Mouse (Mus musculus): ENCODE measurements around the gene Tspan31. TPM values are rescaled to one million over a fixed set of nuclear protein-coding genes. Genes with fewer than 3 reads are reported as not detected.
"Not testable (repeated sequence)": the region's sequence is repeated elsewhere in the genome, so short reads cannot be mapped to it uniquely, and the experiment has no call there.

Gene Tspan31
- polyA plus RNA-seq, 1 experiment from 2014 or later, result 130 TPM

DNA sequence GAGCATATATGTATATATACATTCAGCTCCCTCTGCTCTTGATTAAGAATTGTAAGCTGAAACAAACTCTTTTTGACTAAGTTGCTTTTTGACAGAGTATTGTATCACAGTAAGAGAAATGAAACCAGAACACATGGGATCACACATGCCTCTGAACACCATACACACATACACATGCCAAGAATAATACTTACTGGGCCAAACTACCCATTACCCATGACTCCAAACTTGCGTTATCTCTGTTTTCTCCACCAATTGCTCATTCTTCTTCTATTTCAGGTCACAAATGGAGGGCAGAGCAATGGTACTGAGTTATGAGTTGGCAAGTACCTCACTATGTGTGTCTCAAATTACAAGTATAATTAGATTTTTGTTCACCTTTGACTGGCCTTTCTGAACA, 3.9 kb upstream of the Tspan31 start:
- 0 out of 2 replicates have a peak, but pooled peaks cover 8% of the 10 kb centered on the region for H3K4me1 ChIP-seq (ENCODE audit: insufficient read depth)
- 98% methylated on average over 1 of the region's 1 CpGs for WGBS
- H3K36me3 ChIP-seq (ENCODE audit: insufficient read depth), result no peaks in the 10 kb centered on the region
- ATAC-seq (ENCODE audit: insufficient read depth), result no peak
- no peak overlapping the region for H3K4me3 ChIP-seq (ENCODE audit: low read depth, low read length)
- H3K27me3 ChIP-seq (ENCODE audit: insufficient read depth, low read length), result peaks cover 21% of the 10 kb centered on the region
- no peak overlapping the region for H3K4me2 ChIP-seq
- H3K27ac ChIP-seq (ENCODE audit: low read depth), result no peak overlapping the region
- no peak overlapping the region for H3K9ac ChIP-seq
- no peak for DNase-seq
- no peak for TF ChIP-seq CTCF (IDR thresholded peaks at IDR 0.05; ENCODE audit: low read depth)
- H3K9me3 ChIP-seq (ENCODE audit: low read depth, low read length), result no peaks in the 10 kb centered on the region

DNA sequence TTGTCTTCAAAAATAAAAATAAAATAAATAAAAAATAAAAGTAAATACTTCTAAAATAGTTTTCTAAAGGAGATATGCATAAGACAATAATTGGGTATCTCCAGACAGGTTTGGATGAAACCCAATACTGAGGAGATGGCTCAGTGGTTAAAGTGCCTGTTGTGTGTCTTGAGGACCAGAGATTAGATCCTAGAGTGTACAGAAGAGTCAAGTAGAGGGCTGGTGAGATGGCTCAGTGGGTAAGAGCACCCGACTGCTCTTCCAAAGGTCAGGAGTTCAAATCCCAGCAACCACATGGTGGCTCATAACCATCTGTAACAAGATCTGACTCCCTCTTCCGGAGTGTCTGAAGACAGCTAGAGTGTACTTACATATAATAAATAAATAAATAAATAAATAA, 2.9 kb upstream of the Tspan31 start:
- H3K9me3 ChIP-seq (ENCODE audit: low read depth, low read length); H3K36me3 ChIP-seq (ENCODE audit: insufficient read depth); H3K9ac ChIP-seq; H3K4me3 ChIP-seq (ENCODE audit: low read depth, low read length); DNase-seq; H3K27ac ChIP-seq (ENCODE audit: low read depth); H3K4me2 ChIP-seq; ATAC-seq (ENCODE audit: insufficient read depth): not testable (repeated sequence)
- WGBS, result 67% methylated on average over 2 of the region's 2 CpGs
- H3K4me1 ChIP-seq (ENCODE audit: insufficient read depth), result peaks cover 11% of the 10 kb centered on the region; the same call in 1 of the 2 replicates
- peaks cover 11% of the 10 kb centered on the region for H3K27me3 ChIP-seq (ENCODE audit: insufficient read depth, low read length)

DNA sequence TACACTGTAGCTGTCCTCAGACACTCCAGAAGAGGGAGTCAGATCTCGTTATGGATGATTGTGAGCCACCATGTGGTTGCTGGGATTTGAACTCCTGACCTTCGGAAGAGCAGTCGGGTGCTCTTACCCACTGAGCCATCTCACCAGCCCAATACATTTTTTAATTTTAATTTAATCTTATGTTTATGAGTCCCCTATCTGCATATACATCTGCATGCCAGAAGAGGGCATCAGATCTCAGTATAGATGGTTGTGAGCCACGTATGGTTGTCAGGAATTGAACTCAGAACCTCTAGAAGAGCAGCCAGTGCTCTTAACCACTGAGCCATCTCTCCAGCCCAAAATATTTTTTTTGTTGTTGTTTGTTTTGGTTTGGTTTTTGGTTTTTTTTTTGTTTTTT, 2.2 kb upstream of the Tspan31 start:
- Histone ChIP-seq H3K4me1 (ENCODE audit: insufficient read depth) (peaks cover 11% of the 10 kb centered on the region; the same call in 1 of the 2 replicates), H3K36me3 (ENCODE audit: insufficient read depth) (peaks cover 15% of the 10 kb centered on the region)
- ATAC-seq (ENCODE audit: insufficient read depth); DNase-seq; H3K4me2 ChIP-seq; H3K9ac ChIP-seq; H3K4me3 ChIP-seq (ENCODE audit: low read depth, low read length); H3K27ac ChIP-seq (ENCODE audit: low read depth); H3K9me3 ChIP-seq (ENCODE audit: low read depth, low read length); H3K27me3 ChIP-seq (ENCODE audit: insufficient read depth, low read length): not testable (repeated sequence)
- 0 out of 2 replicates have a peak, but pooled peaks have one; percentile 16 for TF ChIP-seq CTCF (IDR thresholded peaks at IDR 0.05; ENCODE audit: low read depth)
- WGBS, result 77% methylated on average over 4 of the region's 4 CpGs

DNA sequence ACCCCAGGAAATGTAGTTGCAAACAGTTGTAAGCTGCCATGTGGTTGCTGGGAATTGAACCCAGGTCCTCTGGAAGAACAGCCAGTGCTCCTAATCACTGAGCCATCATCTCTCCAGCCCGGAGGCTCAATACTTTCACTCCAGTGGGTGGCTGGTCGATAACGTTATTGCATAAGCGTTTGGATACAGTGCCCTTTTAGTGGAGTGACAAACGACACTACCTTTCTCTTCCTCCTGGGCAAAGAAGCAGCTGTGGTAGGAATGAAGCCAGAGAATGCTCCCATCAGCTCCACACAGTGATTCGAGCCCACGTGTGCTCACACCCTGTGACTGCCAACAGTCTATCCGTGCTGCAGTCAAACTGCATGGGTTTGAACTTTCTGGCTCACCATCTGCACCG, 1.1 kb upstream of the Tspan31 start:
- TF ChIP-seq CTCF (IDR thresholded peaks at IDR 0.05; ENCODE audit: low read depth), result no peak
- no peaks in the 10 kb centered on the region for H3K9me3 ChIP-seq (ENCODE audit: low read depth, low read length)
- peaks cover 26% of the 10 kb centered on the region for H3K36me3 ChIP-seq (ENCODE audit: insufficient read depth)
- peak overlapping the region; percentile 61 for H3K4me3 ChIP-seq (ENCODE audit: low read depth, low read length)
- H3K4me1 ChIP-seq (ENCODE audit: insufficient read depth), result peaks cover 11% of the 10 kb centered on the region; the same call in 1 of the 2 replicates
- H3K27ac ChIP-seq (ENCODE audit: low read depth), result no peak overlapping the region
- no peaks in the 10 kb centered on the region for H3K27me3 ChIP-seq (ENCODE audit: insufficient read depth, low read length)
- peak overlapping the region; percentile 92 for H3K4me2 ChIP-seq
- peak overlapping the region; percentile 71 for H3K9ac ChIP-seq
- DNase-seq (no peak), ATAC-seq (ENCODE audit: insufficient read depth) (no peak)
- 69% methylated on average over 9 of the region's 9 CpGs for WGBS

DNA sequence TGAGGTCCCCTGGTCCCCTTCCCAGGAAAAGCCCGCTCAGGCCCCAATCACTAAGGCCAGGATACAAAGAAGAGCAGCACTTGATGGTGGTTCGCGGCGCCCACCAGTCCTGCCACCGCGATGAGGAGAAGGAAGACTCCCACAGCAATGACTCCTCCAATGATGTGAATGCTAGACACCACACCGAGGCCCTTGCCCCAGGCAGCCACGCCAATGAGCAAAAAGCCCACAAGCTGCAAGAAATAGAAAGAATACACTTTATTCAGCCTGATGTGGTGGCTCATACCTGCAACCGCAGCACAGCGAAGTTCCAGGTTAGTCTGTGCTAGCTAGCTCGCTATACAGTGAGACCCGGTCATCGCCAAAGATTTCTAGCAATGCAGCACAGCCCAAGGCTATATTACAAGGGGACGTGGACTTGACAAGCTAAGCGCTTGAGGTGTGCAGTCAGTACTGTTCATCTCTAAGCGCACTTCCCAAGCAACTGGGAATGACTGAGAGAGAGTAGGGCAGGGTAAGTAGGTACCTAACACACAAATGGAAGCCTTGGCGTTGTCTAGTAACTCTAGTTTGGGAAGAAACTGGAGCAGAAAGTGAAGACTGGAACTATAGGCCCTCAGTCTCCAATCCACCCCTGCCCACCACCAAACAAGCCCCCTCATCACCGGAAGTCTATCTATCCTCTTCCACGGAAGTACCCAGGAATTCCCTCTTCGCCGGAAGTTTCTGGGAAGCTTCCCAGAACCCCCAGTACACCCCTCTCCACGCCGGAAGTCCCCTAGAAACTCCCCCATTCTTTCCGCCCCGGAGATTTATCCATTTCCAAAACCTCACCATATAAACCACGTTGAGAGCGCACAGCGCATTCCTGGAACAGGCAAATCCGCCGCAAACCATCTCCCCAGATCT, 529 bp downstream of the Tspan31 start:
- WGBS, result 6% methylated on average over 30 of the region's 30 CpGs

DNA sequence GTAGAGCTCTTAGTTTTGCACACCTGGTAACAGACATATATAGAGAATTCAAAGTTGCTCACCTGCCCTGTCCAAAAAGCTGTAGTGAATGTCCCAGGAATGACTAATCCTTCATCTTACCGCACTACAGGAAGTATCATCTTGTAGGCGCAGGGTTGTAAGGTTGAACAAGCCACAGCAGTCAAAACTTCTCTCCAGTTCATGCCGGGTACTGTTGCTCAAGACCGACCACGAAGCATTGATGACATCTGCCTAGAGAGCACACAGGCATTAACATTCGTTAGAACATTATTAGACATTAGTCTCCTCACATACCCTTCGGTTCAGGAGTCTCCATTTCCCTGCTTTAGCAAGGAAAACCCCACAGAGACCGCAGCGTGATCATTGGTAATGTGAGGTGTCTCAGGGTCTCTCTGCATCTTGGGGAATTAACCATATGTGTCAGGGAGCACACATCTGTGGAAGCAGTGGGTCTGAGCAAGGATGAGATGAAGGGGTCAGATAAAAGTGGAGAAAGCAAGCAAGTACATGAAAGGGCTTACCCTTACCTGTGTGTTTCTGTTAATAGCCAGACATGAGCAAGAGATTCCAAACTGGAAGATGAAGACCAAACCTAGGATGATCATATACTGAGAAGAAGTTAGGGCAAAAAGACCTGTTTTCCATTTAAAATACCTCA, 1.6 kb downstream of the Tspan31 start:
- H3K4me3 ChIP-seq (ENCODE audit: low read depth, low read length), result peak overlapping the region; percentile 61
- H3K4me1 ChIP-seq (ENCODE audit: insufficient read depth), result peaks cover 15% of the 10 kb centered on the region
- no peak overlapping the region for H3K27ac ChIP-seq (ENCODE audit: low read depth)
- H3K9ac ChIP-seq, result peak overlapping the region; percentile 61
- DNase-seq, result no peak
- H3K4me2 ChIP-seq, result peak overlapping the region; percentile 92
- H3K9me3 ChIP-seq (ENCODE audit: low read depth, low read length), result no peaks in the 10 kb centered on the region
- no peak for ATAC-seq (ENCODE audit: insufficient read depth)
- 71% methylated on average over 9 of the region's 9 CpGs for WGBS
- peaks cover 44% of the 10 kb centered on the region for H3K36me3 ChIP-seq (ENCODE audit: insufficient read depth)
- TF ChIP-seq CTCF (IDR thresholded peaks at IDR 0.05; ENCODE audit: low read depth), result no peak
- H3K27me3 ChIP-seq (ENCODE audit: insufficient read depth, low read length), result no peaks in the 10 kb centered on the region

More for the DNA sequence above, 529 bp downstream of the Tspan31 start:
- peak; percentile 68 for ATAC-seq (ENCODE audit: insufficient read depth)
- Histone ChIP-seq H3K36me3 (ENCODE audit: insufficient read depth) (peaks cover 43% of the 10 kb centered on the region), H3K27me3 (ENCODE audit: insufficient read depth, low read length) (no peaks in the 10 kb centered on the region), H3K27ac (ENCODE audit: low read depth) (peak overlapping the region; percentile 81), H3K4me3 (ENCODE audit: low read depth, low read length) (peak overlapping the region; percentile 61), H3K9ac (peak overlapping the region; percentile 61), H3K9me3 (ENCODE audit: low read depth, low read length) (no peaks in the 10 kb centered on the region), H3K4me2 (peak overlapping the region; percentile 92), H3K4me1 (ENCODE audit: insufficient read depth) (peaks cover 15% of the 10 kb centered on the region)
- DNase-seq, result no peak
- no peak for TF ChIP-seq CTCF (IDR thresholded peaks at IDR 0.05; ENCODE audit: low read depth)

DNA sequence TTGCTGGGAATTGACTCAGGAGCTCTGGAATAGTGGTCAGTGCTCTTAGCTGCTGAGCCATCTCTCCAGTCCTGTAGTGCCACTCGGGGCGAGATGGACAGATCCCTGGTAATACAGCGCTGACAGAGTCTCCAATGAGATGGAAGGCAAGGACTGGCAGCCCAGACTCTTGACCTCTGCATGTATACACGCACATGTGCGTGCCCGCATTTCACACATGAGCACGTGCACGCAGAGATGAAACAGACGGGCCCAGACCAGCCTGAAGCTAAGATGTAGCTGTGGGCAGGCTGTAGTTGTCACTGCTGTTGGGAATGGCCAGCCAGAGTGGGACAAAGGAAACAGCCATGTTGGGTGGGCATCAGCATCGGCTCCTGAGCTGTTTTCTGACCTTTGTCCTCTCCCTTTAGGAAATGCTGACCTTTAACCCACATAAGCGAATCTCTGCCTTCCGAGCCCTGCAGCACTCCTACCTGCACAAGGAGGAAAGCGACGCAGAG, 3.5 kb downstream of the Tspan31 start:
- WGBS, result 87% methylated on average over 14 of the region's 14 CpGs
- ATAC-seq (ENCODE audit: insufficient read depth), result no peak
- no peak for DNase-seq
- H3K4me2 ChIP-seq, result no peak overlapping the region
- no peak overlapping the region for H3K27ac ChIP-seq (ENCODE audit: low read depth)
- peaks cover 18% of the 10 kb centered on the region for H3K4me1 ChIP-seq (ENCODE audit: insufficient read depth)
- no peak overlapping the region for H3K4me3 ChIP-seq (ENCODE audit: low read depth, low read length)
- H3K27me3 ChIP-seq (ENCODE audit: insufficient read depth, low read length), result no peaks in the 10 kb centered on the region
- H3K9me3 ChIP-seq (ENCODE audit: low read depth, low read length), result no peaks in the 10 kb centered on the region
- no peak for TF ChIP-seq CTCF (IDR thresholded peaks at IDR 0.05; ENCODE audit: low read depth)
- no peak overlapping the region for H3K9ac ChIP-seq
- H3K36me3 ChIP-seq (ENCODE audit: insufficient read depth), result peaks cover 44% of the 10 kb centered on the region
